Mouse (Mus musculus) ovary, postnatal 10 days (tissue): ENCODE results near the gene Stx16.

Experiments used
- DNase-seq: peaks from one replicate; pipeline ENCODE4 v3.0.0; 2022; ENCODE audit warnings: low spot score

Stx16 gene

DNA sequence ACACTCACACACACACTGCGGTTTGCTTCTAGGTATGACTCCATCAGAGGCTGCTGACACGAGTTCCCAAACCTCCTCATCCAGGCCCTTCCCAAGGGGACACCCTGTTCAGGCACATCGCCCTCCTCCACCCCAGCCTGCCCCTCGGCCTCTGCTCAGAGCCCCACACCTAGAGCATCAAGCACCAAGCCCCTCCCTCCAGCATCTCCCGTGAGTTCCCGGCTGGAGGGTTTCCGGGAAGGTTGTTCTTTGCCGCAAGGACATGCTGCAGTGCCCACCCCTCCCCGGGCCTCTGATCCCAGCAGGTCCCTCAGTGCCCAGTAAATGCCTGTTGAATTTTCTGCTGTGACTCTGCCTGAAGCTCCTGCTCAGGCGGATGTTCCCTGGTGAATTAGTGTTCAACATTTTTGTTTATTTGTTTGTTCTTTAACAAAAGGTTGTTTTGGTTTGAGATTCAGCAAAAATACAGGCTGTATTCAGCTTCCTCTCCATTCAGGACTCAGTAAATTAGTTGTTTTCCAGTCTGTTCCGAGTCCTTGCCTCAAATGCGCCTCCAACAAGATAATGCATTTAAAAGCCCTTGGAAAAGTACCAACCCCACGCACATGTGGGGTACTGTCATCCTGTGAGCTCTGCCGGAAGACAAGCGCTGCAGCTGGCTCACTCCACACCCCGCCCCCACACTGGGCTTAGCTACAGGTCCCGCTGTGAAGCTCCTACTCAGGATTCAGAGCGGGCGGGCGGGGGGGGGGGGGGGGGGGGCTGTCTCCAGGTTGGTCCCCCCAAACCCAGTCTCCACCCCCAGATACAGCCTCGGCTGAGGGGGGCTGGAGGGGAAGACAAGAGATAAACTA is 50.6 kb downstream of the Stx16 start:
- no peak for DNase-seq

DNA sequence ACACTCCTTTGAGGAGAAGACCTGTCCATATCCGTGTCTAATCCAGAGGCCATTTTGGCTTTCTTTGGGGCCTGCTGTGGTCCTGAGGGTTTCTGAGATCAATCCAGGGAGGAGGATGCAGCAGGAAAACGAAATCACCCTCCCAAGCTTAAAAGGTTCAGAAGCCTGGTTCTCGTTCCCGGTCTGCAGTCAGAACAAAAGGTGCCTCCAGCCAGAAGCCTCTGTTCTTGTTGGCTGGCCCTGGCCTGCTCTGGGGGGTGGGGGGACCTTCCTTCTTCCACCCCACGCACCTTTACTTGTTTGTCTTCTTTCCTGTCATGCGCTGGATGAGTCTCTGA is 51.2 kb downstream of the Stx16 start:
- DNase-seq, result no peak

DNA sequence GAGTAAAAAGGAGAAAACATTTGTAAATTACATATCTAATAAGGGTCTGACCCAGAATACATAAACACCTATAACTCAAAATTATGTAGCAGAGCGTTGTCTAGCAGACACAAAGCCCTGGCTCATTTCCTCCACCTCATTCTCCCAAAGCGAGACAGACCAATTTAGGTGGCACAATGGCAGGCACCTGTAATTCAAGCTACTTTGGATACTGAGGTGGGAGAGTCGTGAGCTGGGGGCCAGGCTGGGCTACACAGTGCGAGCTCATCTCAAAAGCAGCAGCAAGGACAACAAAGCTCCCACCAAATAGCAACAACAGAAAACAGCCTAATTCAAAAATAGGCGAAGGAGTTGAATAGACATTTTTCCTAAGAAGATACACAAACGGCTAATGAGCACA is 52.8 kb downstream of the Stx16 start:
- DNase-seq, result no peak

DNA sequence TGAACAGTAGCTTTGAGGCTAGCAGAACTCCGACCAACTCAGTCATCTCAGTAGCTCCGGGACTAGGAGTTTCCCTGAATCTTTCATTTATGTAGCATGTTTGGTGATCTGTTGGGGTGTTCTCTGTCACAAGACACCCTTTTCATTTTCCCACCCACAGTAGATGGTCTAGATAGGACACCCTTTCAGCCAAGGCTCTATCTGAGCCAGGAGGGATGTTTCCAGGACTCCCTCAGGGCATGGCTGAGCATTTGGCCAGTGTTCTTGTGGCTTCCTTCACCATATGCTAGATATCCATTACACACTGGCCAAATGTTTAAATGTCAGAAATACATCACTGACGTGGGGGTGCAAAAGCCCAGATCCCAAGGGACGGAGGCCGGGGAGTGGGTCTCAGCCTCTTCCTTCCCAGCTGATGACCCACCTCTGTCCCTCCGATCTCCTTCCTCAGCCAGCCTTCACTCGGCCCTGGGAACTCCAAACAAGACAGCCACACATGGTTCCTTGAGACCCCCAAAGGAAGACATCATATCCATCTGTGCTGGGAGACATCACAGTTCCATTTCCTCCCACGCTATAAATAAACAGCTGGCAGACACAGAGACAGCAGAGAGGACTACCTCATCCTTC is 54.5 kb downstream of the Stx16 start:
- no peak for DNase-seq

DNA sequence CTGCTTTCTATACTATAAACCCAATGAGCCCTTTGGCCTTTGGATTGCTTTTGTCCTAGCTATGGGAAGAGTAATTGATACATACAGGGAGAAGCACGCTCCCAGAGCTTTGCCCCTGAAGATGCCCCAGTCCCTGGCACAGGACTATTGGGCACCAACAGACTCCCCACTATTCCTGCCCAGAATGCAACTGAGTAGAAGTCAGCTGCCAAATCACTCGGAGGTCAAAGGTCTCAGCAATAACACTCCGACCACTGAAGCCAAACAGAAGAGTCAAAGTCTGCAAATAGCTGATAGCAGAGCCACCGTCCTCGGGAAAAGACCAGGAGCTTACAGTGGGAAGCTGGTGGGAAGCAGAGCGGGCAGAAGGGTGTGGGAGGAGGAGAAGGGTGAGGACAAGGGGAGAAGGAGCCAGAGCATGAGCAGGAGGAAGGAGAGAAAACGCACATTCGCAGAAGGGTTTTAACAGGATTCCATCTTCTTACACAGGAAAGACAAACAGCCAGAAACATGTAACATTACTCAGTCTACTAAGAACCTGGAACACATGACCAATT is 56.4 kb downstream of the Stx16 start:
- no peak for DNase-seq
